Mouse (Mus musculus) adrenal gland, adult 2 months (tissue): ENCODE data around the gene Tex2. TPM values are rescaled to one million over a fixed set of nuclear protein-coding genes. Genes with fewer than 3 reads are reported as not detected.
A peak's percentile ranks its signal among the peaks of the same experiment; 100 is the strongest.
"Not testable (repeated sequence)": the region's sequence is repeated elsewhere in the genome, so short reads cannot be mapped to it uniquely, and the experiment has no call there.

Experiments
- DNase-seq: peaks from one replicate; pipeline ENCODE4 v3.0.0; 2021
- polyA plus RNA-seq: library from polyadenylated mRNA; depleted of rRNA; stranded (reverse); fragments of >200 nt; gene quantifications from 2 replicates; pipeline ENCODE4 v1.2.3, GENCODE M21; 2012
- total RNA-seq, 2 experiments: library from RNA; stranded (reverse); gene quantifications; 2 replicates each; pipeline ENCODE4 v1.2.3; 2021

Tex2 gene
- total and polyA plus RNA-seq, 3 experiments, result 15.8 to 55.5 (median 54.0) TPM

DNA sequence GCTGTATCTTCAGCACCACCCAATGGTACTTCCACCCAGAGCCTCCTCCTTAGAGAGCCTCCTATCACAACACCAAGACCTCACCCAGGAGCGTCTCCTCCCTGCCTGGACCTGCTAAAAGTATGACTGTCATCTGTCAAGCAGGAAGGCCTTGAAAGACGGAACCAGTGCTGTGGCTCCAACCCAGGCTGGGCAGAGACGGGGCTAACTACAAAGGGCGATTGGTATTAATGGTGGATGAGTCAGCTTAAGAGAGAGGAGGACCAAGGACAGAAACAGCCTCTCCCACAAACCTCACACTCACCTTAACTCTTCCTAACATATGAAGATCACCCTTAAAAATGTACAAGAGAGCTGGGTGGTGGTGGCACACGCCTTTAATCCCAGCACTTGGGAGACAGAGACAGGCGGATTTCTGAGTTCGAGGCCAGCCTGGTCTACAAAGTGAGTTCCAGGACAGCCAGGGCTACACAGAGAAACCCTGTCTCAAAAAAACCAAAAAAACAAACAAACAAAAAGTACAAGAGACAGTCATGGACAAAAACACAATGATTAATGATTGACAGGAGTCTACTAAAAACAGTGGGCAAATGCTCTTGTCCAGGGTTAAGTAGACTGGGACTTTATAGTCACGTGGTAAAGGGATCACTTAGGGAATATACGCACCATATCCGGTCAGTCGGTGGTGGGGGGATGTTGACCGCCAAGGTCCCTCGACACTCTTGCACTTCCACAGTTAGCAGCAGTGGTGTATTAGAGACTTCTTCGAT, 101.8 kb downstream of the Tex2 start:
- DNase-seq, result peak; percentile 76

DNA sequence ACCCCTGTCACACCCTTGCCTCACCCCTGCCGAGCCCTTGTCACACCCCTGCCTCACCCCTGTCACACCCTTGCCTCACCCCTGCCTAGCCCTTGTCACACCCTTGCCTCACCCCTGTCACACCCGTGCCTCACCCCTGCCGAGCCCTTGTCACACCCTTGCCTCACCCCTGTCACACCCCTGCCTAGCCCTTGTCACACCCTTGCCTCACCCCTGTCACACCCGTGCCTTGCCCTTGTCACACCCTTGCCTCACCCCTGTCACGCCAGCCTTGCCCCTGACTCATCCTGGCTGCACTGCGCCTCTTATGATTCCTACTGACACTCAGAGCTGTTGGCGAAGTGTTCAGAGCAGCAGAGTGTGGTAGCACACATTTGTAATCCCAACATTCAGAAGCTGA, 105.6 kb downstream of the Tex2 start:
- no peak for DNase-seq

DNA sequence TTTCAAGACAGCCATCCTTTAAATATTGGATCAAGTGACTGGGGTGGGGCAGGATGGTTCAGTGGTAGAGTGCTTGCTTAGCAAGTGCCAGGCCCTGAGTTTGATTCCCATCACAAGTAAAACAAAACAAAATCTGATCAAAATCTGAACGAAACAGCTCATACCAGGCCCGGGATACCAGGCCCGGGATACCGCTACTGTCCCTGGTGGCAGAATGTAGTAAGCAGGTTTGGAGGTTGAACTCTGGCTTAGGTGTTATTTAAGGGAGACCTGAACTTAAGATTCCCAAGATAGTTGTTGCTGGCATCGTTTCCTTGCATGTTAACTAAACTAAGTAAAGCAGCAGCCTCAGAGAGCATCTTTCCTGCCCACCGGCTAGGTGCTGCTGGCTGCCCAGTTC, 107.0 kb downstream of the Tex2 start:
- DNase-seq, result no peak

DNA sequence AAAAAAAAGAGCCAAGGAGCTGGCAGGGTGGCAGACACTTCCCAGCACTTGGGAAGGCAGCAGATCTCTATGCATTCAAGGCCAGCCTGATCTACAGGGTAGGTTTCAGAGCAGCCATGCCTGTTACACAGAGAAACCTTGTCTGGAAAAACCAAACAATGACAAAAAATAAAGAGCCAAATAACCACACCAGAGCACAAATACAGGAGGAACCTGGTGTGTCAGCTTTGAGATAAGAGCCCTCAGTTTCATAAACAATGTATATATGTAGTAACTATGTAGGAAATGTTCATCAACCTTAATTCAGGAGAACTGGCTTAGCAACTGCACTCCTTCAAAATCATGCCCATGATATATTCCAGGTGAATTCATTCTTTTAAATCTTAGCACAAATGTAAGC, 109.1 kb downstream of the Tex2 start:
- no peak for DNase-seq

DNA sequence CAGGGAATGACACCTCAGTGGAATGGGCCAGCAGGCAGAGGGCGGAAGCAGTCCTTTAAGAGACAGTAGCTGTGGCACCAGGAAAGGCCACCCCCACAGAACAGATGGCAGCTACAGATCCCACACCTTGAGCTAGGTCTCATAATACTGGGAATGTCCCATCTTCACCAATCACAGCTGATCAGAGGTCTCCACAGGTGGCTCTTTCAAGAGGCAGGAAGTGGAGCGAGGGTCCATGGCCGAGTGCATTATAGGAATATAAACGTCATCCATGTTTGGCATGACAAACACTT, 109.9 kb downstream of the Tex2 start:
- no peak for DNase-seq

DNA sequence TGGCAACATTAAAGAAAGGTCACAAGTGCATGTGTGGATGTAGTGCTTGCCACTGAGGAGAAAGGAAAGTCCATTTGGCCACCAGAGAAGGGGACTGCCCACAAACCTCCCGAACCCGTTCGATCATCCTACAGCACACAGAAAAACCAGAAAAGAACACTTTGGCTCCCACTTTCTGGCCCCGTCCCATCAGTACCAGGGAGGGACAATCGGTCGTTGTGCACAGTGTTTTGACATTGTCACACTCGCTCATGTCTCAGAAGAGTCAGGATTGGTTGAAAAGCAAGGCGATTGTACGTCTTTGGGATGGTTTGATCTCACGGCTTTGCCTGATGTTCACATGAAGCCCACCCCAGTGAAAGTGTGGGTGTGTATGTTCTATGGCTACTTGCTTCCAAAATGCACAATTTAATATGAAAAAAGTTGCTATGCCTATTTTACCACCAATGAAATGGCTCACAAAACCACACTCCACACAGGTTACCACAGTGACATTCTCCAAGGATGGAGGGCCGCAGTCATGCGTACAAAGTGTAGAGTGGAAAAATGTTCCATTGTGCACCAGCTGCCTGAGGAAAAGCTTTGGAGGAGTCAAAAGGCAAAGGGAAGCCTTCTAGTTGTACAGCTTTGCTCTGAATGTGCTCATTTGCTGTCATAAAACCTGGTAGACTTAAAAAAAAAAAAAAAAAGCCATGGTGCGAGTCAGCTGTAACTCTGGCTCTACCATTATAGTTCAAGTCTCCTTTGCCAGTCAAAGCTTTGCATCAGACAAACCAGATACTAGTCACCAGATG, 110.4 kb downstream of the Tex2 start:
- no peak for DNase-seq

DNA sequence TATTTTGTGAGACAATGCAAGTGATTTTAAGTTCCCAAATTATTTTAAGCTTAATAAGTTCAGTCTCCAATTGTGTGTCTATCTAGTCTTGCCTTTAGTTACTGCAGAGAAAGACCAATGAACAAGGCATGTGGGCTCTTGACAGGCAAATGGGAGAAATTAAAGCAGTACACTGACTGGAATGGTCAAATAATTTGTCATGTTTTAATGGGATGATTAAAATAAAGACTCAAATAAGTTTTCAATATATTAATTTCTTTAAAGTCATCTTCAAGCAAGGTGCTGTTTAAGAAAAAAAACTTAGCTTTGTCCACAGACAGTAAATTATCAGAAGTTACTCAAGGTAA, 111.1 kb downstream of the Tex2 start:
- DNase-seq, result no peak

DNA sequence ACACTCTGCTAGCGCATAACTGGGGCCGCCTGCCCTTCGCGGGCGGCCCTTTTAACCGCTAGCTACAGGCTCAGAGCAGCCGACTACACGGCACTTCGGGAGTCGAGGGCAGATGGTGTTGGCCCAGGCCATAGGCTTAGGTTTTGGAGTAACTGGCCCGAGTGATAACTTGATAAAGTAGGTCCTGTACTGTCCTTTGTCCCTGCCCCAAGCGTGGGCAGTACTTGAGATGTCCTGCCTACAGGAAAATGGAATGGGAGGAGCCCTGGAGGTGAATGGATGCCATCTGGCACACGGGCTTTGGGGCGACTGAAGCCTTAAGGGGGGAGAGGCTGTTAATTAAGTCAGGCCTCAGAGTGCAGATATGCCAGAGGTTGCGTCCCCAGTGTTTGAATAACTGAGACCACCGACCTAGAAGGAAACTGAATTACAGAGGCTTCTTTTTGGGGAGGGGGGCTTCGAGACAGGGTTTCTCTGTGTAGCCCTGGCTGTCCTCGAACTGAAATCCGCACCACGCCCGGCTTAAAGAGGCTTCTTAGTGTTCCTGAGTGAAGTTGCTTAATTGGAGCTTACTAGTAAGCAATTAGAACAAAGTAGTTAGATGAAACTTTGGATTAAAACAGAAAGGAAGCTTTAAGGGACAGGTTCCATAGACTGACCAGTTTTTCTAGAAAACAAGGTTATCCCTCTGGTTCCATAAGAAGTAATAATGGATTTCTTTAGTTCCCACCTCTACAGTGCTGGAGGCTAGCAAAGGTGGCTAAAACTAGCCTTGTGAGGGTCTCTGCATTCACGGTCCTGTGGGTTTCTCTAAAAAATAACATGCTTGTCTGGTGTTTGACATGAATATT, 111.7 kb downstream of the Tex2 start:
- DNase-seq, result peak; percentile 85

DNA sequence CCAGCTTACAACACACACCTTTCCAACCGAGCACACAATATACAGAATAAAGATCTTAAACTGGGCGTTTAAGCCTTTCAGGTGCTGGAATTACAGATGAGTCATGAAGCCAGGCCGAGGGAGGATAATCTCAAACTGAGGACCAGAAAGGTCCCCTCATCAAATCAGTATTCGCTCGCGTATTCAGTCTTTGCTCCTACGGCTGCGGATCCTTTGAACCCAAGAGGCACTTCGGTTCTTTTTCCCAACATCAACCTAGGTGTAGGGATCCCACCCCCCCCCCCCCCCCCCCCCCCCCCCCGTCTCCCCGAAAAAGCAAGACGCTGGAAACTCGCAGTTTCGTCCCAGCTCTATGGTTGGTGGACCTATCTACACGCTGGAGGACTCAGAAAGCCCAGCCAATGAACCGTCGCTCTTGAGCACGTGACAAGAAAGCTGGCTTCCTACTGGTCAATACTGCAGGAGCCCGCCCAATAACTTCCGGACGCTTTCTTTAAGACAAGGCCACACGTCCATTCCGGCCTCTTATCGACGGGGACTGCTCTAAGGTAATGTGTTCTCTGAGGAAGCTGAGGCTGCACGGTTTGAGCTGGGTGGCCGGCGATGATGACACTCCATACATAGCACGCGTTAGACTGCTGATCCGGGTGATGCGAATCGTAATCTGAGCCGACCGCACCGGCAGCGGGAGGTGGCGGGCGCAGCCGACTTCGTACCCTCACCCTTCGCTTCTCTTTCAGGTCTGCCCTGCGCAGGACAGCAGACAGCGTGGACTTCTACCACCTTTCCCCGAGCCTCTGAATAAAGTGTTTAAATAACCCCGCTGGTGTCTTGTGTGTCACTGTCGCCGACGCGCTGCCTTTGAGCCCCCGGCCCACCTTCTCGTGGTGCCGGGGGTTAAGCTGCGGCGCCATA, 112.6 kb downstream of the Tex2 start:
- DNase-seq, result peak; percentile 95

DNA sequence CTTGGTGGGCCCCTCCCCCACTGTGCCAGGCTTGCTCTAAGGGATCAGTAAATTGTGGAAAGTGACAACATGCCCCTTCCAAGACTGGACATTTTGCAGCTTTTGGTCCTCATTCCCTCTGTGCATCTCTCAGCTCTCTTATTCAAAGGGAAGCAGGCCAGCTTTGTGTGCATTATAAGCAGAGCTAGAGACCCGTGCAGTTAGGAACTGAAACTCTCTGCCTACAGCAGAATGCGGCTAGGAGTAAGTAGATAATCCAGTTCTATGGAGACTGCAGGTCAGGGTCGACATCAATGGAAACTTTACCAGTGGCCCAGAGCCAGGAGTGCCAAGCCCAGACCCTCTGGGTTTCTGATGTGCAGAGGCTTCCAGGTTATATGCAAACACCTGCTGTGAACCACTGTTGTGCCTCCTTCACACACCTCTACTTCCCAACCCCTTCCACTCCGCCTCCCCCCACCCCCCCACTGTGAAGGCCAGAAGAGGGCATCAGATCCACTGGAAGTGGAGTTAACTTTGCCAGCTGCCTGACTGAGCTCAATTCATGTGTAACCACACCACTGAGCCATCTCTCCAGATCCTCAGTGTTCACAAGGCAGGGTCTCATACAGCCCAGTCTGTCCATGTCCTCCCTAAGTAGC, 114.4 kb downstream of the Tex2 start:
- DNase-seq, result no peak

DNA sequence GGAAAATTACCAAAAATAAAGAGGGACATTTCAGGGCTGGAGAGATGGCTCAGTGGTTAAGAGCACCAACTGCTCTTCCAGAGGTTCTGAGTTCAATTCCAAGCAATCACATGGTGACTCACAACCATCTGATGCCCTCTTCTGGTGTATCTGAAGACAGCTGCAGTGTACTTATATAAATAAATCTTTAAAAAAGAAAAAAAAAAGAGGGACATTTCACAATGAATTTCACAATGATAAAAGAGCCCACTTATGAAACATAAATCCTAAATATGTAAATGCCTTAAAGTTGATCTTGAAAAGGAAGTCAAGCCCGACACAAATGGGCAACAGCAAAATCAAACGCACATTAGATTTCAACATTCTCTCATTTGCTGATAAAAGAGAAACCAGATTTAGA, 115.3 kb downstream of the Tex2 start:
- DNase-seq, result no peak

DNA sequence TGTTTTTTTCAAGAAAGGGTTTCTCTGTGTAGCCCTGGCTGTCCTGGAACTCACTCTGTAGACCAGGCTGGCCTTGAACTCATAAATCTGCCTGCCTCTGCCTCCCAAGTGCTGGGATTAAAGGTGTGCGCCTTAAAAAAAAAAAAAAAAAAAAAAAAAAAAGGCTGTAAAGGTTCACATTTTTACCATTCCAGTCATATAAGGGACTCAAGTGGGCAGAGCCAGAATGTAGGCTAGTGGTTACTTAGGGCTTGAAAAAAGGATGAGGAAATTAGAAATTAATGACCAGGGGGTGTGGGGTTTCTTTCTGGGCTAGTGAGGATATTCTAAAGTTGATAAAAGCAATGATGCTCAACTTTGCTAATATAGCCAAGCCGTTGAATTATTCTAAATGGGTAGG, 116.2 kb downstream of the Tex2 start:
- not testable (repeated sequence) for DNase-seq

DNA sequence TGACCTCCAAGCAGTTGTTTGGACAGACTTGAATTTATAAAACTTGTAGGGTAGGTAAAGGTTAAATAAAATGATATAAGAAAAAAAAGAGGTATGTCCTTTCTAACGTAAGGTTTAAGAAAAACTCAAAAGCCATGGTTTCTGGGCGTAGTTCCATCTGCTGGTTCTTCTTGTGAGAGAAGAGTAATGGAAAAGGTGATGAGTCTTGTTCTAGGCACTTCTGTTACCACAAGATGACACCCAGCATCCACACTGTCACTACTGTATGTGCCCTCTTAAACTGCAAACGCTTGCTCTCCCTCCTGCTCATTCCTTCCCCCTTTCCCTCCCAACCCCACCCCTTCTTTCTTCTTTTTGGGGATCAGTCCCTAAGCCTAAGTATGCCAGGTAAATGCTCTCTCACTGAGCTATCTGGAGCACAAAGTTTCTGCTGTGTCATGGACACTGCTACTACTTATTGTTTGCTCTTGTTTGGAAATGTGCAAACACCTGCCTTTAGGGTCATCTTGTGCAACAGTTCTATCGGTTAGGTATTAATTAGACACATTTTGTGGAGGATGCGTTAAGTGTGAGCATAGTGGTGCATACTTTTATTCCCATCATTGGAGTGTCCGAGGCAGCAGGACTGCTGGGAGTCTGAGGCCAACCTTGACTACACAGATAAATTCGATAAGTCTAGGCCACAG, 120.1 kb downstream of the Tex2 start:
- DNase-seq, result no peak

DNA sequence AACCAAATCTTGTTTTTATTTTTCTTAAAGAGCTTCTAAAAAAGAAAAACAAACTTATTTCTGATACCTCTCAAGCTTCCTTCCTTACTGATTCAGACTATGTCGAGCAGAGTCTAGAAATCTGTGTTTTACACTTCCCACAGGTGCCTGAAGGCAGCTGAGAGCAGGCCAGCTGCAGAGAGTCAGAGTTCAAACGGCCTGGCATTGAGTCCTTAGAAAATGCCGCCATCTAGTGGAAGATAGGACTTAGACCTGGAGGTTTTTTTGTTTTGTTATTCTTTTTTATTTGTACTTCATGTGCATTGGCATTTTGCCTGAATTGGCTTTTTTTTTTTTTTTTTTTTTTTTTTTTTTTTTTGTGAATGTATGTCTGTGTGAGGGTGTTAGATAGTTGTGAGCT, 121.8 kb downstream of the Tex2 start:
- DNase-seq, result peak; percentile 71

DNA sequence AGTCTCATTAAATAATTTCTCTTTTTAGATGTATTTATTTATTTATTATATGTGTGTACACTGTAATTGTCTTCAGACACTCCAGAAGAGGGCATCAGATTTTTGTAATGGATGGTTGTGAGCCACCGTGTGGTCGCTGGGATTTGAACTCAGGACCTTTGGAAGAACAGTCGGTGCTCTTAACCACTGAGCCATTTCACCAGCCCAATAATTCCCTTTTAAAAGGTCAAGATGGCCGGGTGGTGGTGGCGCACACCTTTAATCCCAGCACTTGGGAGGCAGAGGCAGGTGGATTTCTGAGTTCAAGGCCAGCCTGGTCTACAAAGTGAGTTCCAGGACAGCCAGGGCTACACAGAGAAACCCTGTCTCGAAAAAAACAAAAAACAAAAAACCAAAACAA, 122.6 kb downstream of the Tex2 start:
- DNase-seq, result not testable (repeated sequence)

DNA sequence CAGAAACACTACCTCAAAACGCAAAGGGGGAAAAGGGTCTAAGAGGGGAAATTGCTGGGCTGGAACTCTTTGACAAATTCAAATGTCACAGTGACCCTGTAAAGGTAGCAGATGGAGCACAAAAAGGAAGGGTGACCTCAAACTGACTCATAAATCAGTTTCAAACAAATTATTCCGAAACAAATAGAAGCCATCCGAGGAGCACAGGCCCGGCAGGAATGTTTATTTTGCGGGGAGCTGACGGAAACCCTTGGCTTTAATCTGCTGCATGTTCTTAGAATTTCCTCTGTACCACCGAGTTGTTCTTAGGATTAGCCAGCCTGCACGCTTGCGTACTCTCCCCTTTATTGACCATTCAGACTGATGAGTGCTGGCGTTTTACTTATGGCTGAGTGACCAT, 123.2 kb downstream of the Tex2 start:
- DNase-seq, result peak; percentile 63

DNA sequence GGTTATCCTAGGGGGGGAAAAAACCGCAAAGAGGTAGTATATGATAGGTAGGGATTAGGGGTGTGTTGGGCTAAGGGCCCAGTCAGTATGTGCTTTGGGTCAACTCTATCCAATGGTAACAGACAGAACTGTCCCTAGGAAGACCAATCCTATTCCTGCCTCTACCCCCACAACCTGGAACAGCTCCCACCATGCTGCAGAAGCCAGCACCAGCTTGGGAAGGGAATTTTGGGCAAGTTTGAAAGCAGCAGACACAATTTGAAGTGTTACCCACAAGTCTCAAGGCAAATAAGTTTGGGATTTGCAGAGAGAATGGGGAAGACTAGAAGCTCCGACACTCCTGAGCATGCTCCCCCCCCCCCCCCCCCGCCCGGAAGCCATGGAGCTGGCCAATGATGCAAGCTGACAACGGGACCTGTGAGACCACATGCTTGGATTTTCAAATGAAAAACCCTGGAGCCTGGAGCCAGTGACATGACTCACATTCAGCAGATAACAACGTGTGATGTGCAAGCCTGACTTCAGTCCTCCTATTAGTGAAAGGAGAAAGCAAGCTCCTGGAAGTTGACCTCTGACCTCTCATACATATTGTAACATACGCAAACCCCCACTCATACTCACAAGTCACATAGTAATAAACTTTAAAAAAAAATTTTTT, 124.1 kb downstream of the Tex2 start:
- peak; percentile 71 for DNase-seq

DNA sequence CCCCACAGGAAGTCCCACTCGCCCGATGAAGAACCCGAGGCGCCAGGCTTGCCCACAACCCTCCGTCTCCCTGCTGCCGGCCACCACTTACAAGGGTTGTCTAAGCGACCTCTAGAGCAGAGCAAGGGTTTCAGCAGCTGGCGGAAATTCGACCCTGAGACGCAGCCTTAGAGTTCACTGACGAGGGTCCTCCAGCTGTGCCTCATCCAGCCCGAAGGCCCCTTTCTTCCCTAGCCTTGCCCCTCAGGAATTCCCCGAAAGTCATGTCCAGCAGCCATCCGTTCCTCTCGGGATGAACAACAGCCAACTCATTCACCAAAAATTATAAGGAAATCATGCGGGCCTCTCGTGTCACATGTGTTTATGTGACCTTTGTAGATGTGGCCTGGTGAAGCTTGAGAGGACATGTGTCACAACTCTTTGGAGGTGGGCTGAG, 125.1 kb downstream of the Tex2 start:
- no peak for DNase-seq

DNA sequence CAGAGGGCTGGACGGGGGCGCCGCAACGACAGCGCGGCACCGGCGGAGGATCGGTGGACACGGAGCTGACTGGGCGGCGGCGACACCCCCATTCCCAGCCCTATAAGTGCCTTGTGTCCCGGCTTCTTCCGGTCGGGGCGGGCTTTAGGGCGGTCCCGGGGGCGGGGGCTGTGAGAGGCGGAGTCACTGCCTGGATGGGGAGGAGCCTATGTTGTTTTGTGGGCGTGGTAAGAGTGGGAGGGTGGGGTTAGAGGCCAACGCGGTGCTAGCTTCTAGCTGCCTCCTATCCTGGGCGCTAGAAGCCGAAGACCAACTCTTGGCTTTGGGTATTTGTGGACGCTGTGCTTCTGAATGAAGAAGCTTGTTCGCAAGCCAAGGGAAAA, 125.5 kb downstream of the Tex2 start, which contains the start of gene Ern1:
TSS of gene Ern1 (minus strand) at position 120 of the 383 bp plus-strand sequence.
- DNase-seq, result peak; percentile 98
